Mouse (Mus musculus): Measurements from ENCODE around the gene Galt.
"Not testable (repeated sequence)": the region's sequence is repeated elsewhere in the genome, so short reads cannot be mapped to it uniquely, and the experiment has no call there.

- TF ChIP-seq POLR2A (IDR thresholded peaks at IDR 0.05; ENCODE audit: borderline replicate concordance, insufficient read depth, low read length); CTCF (IDR thresholded peaks at IDR 0.05; ENCODE audit: borderline replicate concordance, insufficient read depth, low read depth, low read length): not testable (repeated sequence)
Observed at GRCm38 (mm10) chr4:41772946-41773345, 17.9 kb downstream of the Galt start.

Data from cerebellum, adult 2 months (tissue).